In genomic region chr10:104274841-104275240, GRCm38 (mm10) we compare ENCODE assay signal across 32 mouse cellular contexts.
DNase-seq lines count a peak whose midpoint lies in the region; ATAC-seq lines count a peak whose summit lies in the region.
"Had no signal": no experiment of that assay in that cellular context is flagged by ENCODE, and none has a peak within 500 bp of the region (broad histone marks: within the 10 kb centered on the region; RNA-seq: fewer than 3 reads in every experiment).

No protein-coding gene starts in this region.

- 0 out of 2 replicates have a peak, but pooled peaks have one; percentile 26 for ATAC-seq in heart, embryonic 11.5 days (replicated peaks; ENCODE audit: insufficient number of reproducible peaks, low FRiP score, low TSS enrichment)
- peak; percentile 68; the same call in 1 of the 2 replicates for ATAC-seq in limb, embryonic 11.5 days (ENCODE audit: insufficient number of reproducible peaks, low FRiP score, low TSS enrichment, low read depth)
- ATAC-seq: activated CD4-positive, CD25-positive, alpha-beta regulatory T cell, adult 4 months; forebrain, postnatal 0 days; intestine, embryonic 16.5 days; midbrain, embryonic 16.5 days had no signal

- H3K9ac ChIP-seq in heart, embryonic 11.5 days (ENCODE audit: low read depth, low read length), result no peak overlapping the region
- no peak overlapping the region for H3K9ac ChIP-seq in limb, embryonic 11.5 days (ENCODE audit: low read length)
- H3K9ac ChIP-seq: embryonic facial prominence, embryonic 15.5 days; forebrain, embryonic 12.5 days; forebrain, postnatal 0 days; heart, embryonic 15.5 days; hindbrain, embryonic 12.5 days; limb, embryonic 13.5 days; neural tube, embryonic 12.5 days had no signal

- H3K27ac ChIP-seq in heart, embryonic 11.5 days (ENCODE audit: low read depth, low read length), result no peak overlapping the region
- no peak overlapping the region for H3K27ac ChIP-seq in limb, embryonic 11.5 days (replicated peaks; ENCODE audit: low read depth, low read length)
- H3K27ac ChIP-seq in limb, embryonic 10.5 days, result no peak overlapping the region
- H3K27ac ChIP-seq: embryonic facial prominence, embryonic 15.5 days; forebrain, embryonic 12.5 days; heart, embryonic 15.5 days; hindbrain, embryonic 12.5 days; layer of hippocampus, adult 2 months; limb, embryonic 13.5 days; neural tube, embryonic 12.5 days had no signal

- H3K4me1 ChIP-seq in heart, embryonic 11.5 days (ENCODE audit: control insufficient read depth, insufficient read depth, low read length), result no peaks in the 10 kb centered on the region
- H3K4me1 ChIP-seq in limb, embryonic 11.5 days (ENCODE audit: control insufficient read depth, insufficient read depth, low read length), result no peaks in the 10 kb centered on the region
- H3K4me1 ChIP-seq in limb, embryonic 10.5 days, result no peaks in the 10 kb centered on the region
- H3K4me1 ChIP-seq: embryonic facial prominence, embryonic 15.5 days; forebrain, embryonic 12.5 days; heart, embryonic 15.5 days; hindbrain, embryonic 12.5 days; limb, embryonic 13.5 days; neural tube, embryonic 12.5 days had no signal

- H3K4me3 ChIP-seq in heart, embryonic 11.5 days (ENCODE audit: low read depth, low read length), result no peak overlapping the region
- no peak overlapping the region for H3K4me3 ChIP-seq in limb, embryonic 11.5 days (ENCODE audit: low read depth, low read length)
- H3K4me3 ChIP-seq in limb, embryonic 10.5 days, result no peak overlapping the region
- H3K4me3 ChIP-seq: embryonic facial prominence, embryonic 15.5 days; forebrain, embryonic 12.5 days; heart, embryonic 15.5 days; hindbrain, embryonic 12.5 days; layer of hippocampus, adult 2 months; limb, embryonic 13.5 days; neural tube, embryonic 12.5 days had no signal

- no peak overlapping the region for H3K4me2 ChIP-seq in heart, embryonic 11.5 days
- H3K4me2 ChIP-seq in limb, embryonic 11.5 days (ENCODE audit: low read depth, severe bottlenecking), result no peak overlapping the region
- H3K4me2 ChIP-seq: embryonic facial prominence, embryonic 15.5 days; forebrain, embryonic 12.5 days; heart, embryonic 15.5 days; hindbrain, embryonic 12.5 days; limb, embryonic 13.5 days; liver, embryonic 11.5 days; midbrain, embryonic 11.5 days; neural tube, embryonic 12.5 days had no signal

- no peaks in the 10 kb centered on the region for H3K27me3 ChIP-seq in heart, embryonic 11.5 days (ENCODE audit: control insufficient read depth, insufficient read depth, low read length)
- H3K27me3 ChIP-seq in limb, embryonic 11.5 days (ENCODE audit: control insufficient read depth, insufficient read depth, low read length), result no peaks in the 10 kb centered on the region
- no peaks in the 10 kb centered on the region for H3K27me3 ChIP-seq in limb, embryonic 10.5 days (ENCODE audit: low read depth, poor library complexity, severe bottlenecking)
- H3K27me3 ChIP-seq: CH12.LX; embryonic facial prominence, embryonic 15.5 days; forebrain, embryonic 12.5 days; heart, embryonic 15.5 days; hindbrain, embryonic 12.5 days; limb, embryonic 13.5 days; neural tube, embryonic 12.5 days had no signal

- DNase-seq in heart, adult 11 months, result no peak
- DNase-seq in limb, embryonic 11.5 days (ENCODE audit: low spot score), result no peak
- DNase-seq in limb, embryonic 10.5 days (ENCODE audit: low spot score), result no peak
- DNase-seq in lung, postnatal 10 days, result peak; percentile 2
- no peak for DNase-seq in lung, postnatal 14 days
- no peak for DNase-seq in urinary bladder, adult 2 months (ENCODE audit: low spot score)
- DNase-seq in urinary bladder, postnatal 36 days (ENCODE audit: low spot score in 2 of 2), result no peak
- DNase-seq: adrenal gland, adult 2 months; adrenal gland, postnatal 36 days; cerebellum, adult 18-20 months; forebrain, postnatal 0 days; gastrocnemius, postnatal 10 days; kidney, adult 8-10 months; kidney, postnatal 25 days; layer of hippocampus, postnatal 36 days; right cerebral cortex, adult 18-20 months; spleen, adult 18-20 months; thymus, postnatal 14 days had no signal

- H3K36me3 ChIP-seq in heart, embryonic 11.5 days (ENCODE audit: control insufficient read depth, insufficient read depth, low read length), result no peaks in the 10 kb centered on the region
- H3K36me3 ChIP-seq in limb, embryonic 11.5 days (ENCODE audit: control insufficient read depth, insufficient read depth, low read length), result no peaks in the 10 kb centered on the region
- no peaks in the 10 kb centered on the region for H3K36me3 ChIP-seq in limb, embryonic 10.5 days
- H3K36me3 ChIP-seq: embryonic facial prominence, embryonic 15.5 days; forebrain, embryonic 12.5 days; heart, embryonic 15.5 days; hindbrain, embryonic 12.5 days; limb, embryonic 13.5 days; neural tube, embryonic 12.5 days had no signal

- H3K9me3 ChIP-seq in heart, embryonic 11.5 days (replicated peaks; ENCODE audit: control insufficient read depth, low read length), result no peaks in the 10 kb centered on the region
- no peaks in the 10 kb centered on the region for H3K9me3 ChIP-seq in limb, embryonic 11.5 days (ENCODE audit: control insufficient read depth, low read length)
- no peaks in the 10 kb centered on the region for H3K9me3 ChIP-seq in limb, embryonic 10.5 days (replicated peaks)
- H3K9me3 ChIP-seq: embryonic facial prominence, embryonic 15.5 days; forebrain, embryonic 12.5 days; heart, embryonic 15.5 days; hindbrain, embryonic 12.5 days; limb, embryonic 13.5 days; neural tube, embryonic 12.5 days had no signal

- 55% methylated on average over 4 of the region's 4 CpGs for WGBS in heart, embryonic 11.5 days (ENCODE audit: insufficient replicate concordance)
- WGBS in limb, embryonic 11.5 days, result 57% methylated on average over 4 of the region's 4 CpGs
- WGBS in limb, embryonic 10.5 days, result 71% methylated on average over 4 of the region's 4 CpGs
